Mouse (Mus musculus) thymus, adult 2 months (tissue): ENCODE measurements around the gene Pmis2.

Source experiments
- CTCF ChIP-seq: fragments of 200-500 bp; IDR thresholded peaks from 2 replicates; pipeline ENCODE4 v1.5.1; 2012; ENCODE audit warnings: mild to moderate bottlenecking, control low read depth, low read length, moderate library complexity, borderline replicate concordance; ENCODE audit not compliant: control insufficient read depth, poor library complexity, insufficient read depth; ENCODE audit errors: extremely low read depth
- POLR2A ChIP-seq: fragments of 200-500 bp; IDR thresholded peaks from 2 replicates; pipeline ENCODE4 v1.6.1; 2012; ENCODE audit warnings: mild to moderate bottlenecking, low read length, control low read depth, moderate library complexity; ENCODE audit not compliant: control insufficient read depth, poor library complexity, insufficient read depth; ENCODE audit errors: extremely low read depth

- TF ChIP-seq POLR2A (no peak), CTCF (no peak)
Measured at GRCm38 (mm10) chr7:30681897-30682296, 10.5 kb upstream of the Pmis2 start.
